In the genomic region with DNA sequence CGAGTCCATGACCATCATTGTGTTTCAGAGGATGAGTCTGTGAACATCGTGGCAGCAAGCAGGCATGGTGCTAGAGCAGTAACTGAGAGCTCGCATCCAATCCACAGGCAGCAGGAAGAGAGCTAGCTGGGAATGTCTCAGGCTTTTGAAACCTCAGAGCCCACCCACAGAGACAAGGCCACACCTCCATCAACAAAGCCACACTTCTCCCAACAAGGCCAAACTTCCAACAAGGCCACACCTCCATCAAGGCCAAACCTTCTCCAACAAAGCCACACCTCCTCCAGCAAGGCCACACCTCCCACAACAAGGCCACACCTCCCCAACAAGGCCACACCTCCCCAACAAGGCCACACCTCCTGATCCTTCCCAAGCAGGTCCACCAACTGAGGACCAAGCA, we compare ENCODE assay signal across 26 mouse cellular contexts.
"Had no signal": no experiment of that assay in that cellular context is flagged by ENCODE, and none has a peak within 500 bp of the region (broad histone marks: within the 10 kb centered on the region; RNA-seq: fewer than 3 reads in every experiment).

No protein-coding gene starts in this region.

- H3K4me2 ChIP-seq: heart, embryonic 11.5 days; heart, embryonic 13.5 days; heart, embryonic 15.5 days; hindbrain, embryonic 12.5 days; hindbrain, embryonic 15.5 days; limb, embryonic 12.5 days; liver, embryonic 11.5 days; liver, embryonic 13.5 days had no signal

- H3K9me3 ChIP-seq: heart, embryonic 13.5 days; heart, embryonic 15.5 days; hindbrain, embryonic 15.5 days; limb, embryonic 10.5 days had no signal

- DNase-seq: gastrocnemius, postnatal 14 days; gastrocnemius, postnatal 36 days; heart, adult 11 months; heart, adult 2 months; heart, postnatal 14 days; heart, postnatal 36 days; kidney, adult 11 months; kidney, adult 2 months; kidney, adult 9 months; kidney, postnatal 10 days; kidney, postnatal 25 days; kidney, postnatal 4 days; liver; liver, embryonic 13.5 days had no signal

- H3K4me3 ChIP-seq: heart, adult 2 months; heart, embryonic 13.5 days; heart, embryonic 15.5 days; hindbrain, embryonic 12.5 days; hindbrain, embryonic 15.5 days; layer of hippocampus, adult 2 months; left cerebral cortex, adult 2 months; limb, embryonic 10.5 days; limb, embryonic 12.5 days; liver, embryonic 13.5 days had no signal

- H3K27ac ChIP-seq: heart, adult 2 months; heart, embryonic 13.5 days; heart, embryonic 15.5 days; hindbrain, embryonic 12.5 days; hindbrain, embryonic 15.5 days; hindbrain, postnatal 0 days; layer of hippocampus, adult 2 months; left cerebral cortex, adult 2 months; limb, embryonic 10.5 days; limb, embryonic 12.5 days; liver, embryonic 13.5 days had no signal

- H3K9ac ChIP-seq: heart, embryonic 13.5 days; heart, embryonic 15.5 days; hindbrain, embryonic 12.5 days; hindbrain, embryonic 15.5 days; limb, embryonic 12.5 days; liver, embryonic 13.5 days had no signal

- ATAC-seq: hindbrain, postnatal 0 days; intestine, embryonic 16.5 days had no signal

- H3K4me1 ChIP-seq: heart, embryonic 13.5 days; heart, embryonic 15.5 days; liver, embryonic 13.5 days had no signal

- H3K27me3 ChIP-seq: heart, embryonic 15.5 days; hindbrain, embryonic 12.5 days; hindbrain, embryonic 15.5 days; liver, embryonic 13.5 days had no signal

- H3K36me3 ChIP-seq: heart, embryonic 13.5 days; heart, embryonic 15.5 days; hindbrain, embryonic 12.5 days; hindbrain, embryonic 15.5 days; limb, embryonic 10.5 days; limb, embryonic 12.5 days; liver, embryonic 13.5 days had no signal
